Mouse (Mus musculus): ENCODE results near the gene Ets1. TPM values are rescaled to one million over a fixed set of nuclear protein-coding genes. Genes with fewer than 3 reads are reported as not detected.

Ets1 gene
- polyA plus RNA-seq, 1 experiment: 13.2 TPM

- no peaks in the 10 kb centered on the region for H3K4me1 ChIP-seq (ENCODE audit: control insufficient read depth, insufficient read depth, low read length)
- H3K4me3 ChIP-seq (ENCODE audit: low read depth, low read length): no peak overlapping the region
- TF ChIP-seq EP300 (IDR thresholded peaks at IDR 0.05; ENCODE audit: insufficient read depth, low read depth, low read length): no peak
- TF ChIP-seq POLR2A (IDR thresholded peaks at IDR 0.05; ENCODE audit: insufficient read depth, low read length): no peak
- no peak for TF ChIP-seq CTCF (IDR thresholded peaks at IDR 0.05; ENCODE audit: low read depth, low read length)
- H3K27me3 ChIP-seq (ENCODE audit: control insufficient read depth, insufficient read depth, low read length, poor library complexity, severe bottlenecking): no peaks in the 10 kb centered on the region
- H3K9ac ChIP-seq (ENCODE audit: low read depth, poor library complexity, severe bottlenecking): no peak overlapping the region
- no peaks in the 10 kb centered on the region for H3K9me3 ChIP-seq (replicated peaks; ENCODE audit: control insufficient read depth, insufficient read depth, low read length, poor library complexity, severe bottlenecking)
- H3K27ac ChIP-seq (ENCODE audit: insufficient read depth, low read length): no peak overlapping the region
- H3K36me3 ChIP-seq (ENCODE audit: control insufficient read depth, insufficient read depth, low read length, poor library complexity, severe bottlenecking): no peaks in the 10 kb centered on the region
Measured at GRCm38 (mm10) chr9:32713106-32713505, 77.1 kb downstream of the Ets1 start.

GRCm38 (mm10) chr9:32713790-32714189 is 77.8 kb downstream of the Ets1 start:
- no peak overlapping the region for H3K4me3 ChIP-seq (ENCODE audit: low read depth, low read length)
- H3K27ac ChIP-seq (ENCODE audit: insufficient read depth, low read length): no peak overlapping the region
- no peaks in the 10 kb centered on the region for H3K36me3 ChIP-seq (ENCODE audit: control insufficient read depth, insufficient read depth, low read length, poor library complexity, severe bottlenecking)
- no peaks in the 10 kb centered on the region for H3K9me3 ChIP-seq (replicated peaks; ENCODE audit: control insufficient read depth, insufficient read depth, low read length, poor library complexity, severe bottlenecking)
- H3K9ac ChIP-seq (ENCODE audit: low read depth, poor library complexity, severe bottlenecking): no peak overlapping the region
- no peaks in the 10 kb centered on the region for H3K4me1 ChIP-seq (ENCODE audit: control insufficient read depth, insufficient read depth, low read length)
- TF ChIP-seq CTCF (IDR thresholded peaks at IDR 0.05; ENCODE audit: low read depth, low read length): no peak
- TF ChIP-seq EP300 (IDR thresholded peaks at IDR 0.05; ENCODE audit: insufficient read depth, low read depth, low read length): no peak
- TF ChIP-seq POLR2A (IDR thresholded peaks at IDR 0.05; ENCODE audit: insufficient read depth, low read length): no peak
- H3K27me3 ChIP-seq (ENCODE audit: control insufficient read depth, insufficient read depth, low read length, poor library complexity, severe bottlenecking): no peaks in the 10 kb centered on the region

- Histone ChIP-seq H3K4me3 (ENCODE audit: low read depth, low read length) (no peak overlapping the region), H3K27me3 (ENCODE audit: control insufficient read depth, insufficient read depth, low read length, poor library complexity, severe bottlenecking) (no peaks in the 10 kb centered on the region), H3K27ac (ENCODE audit: insufficient read depth, low read length) (no peak overlapping the region), H3K36me3 (ENCODE audit: control insufficient read depth, insufficient read depth, low read length, poor library complexity, severe bottlenecking) (no peaks in the 10 kb centered on the region), H3K9me3 (replicated peaks; ENCODE audit: control insufficient read depth, insufficient read depth, low read length, poor library complexity, severe bottlenecking) (no peaks in the 10 kb centered on the region), H3K4me1 (ENCODE audit: control insufficient read depth, insufficient read depth, low read length) (no peaks in the 10 kb centered on the region), H3K9ac (ENCODE audit: low read depth, poor library complexity, severe bottlenecking) (no peak overlapping the region)
- no peak for TF ChIP-seq CTCF (IDR thresholded peaks at IDR 0.05; ENCODE audit: low read depth, low read length)
- no peak for TF ChIP-seq POLR2A (IDR thresholded peaks at IDR 0.05; ENCODE audit: insufficient read depth, low read length)
Measured at GRCm38 (mm10) chr9:32714487-32714886, 78.5 kb downstream of the Ets1 start.

- Histone ChIP-seq H3K4me3 (ENCODE audit: low read depth, low read length) (no peak overlapping the region), H3K9me3 (replicated peaks; ENCODE audit: control insufficient read depth, insufficient read depth, low read length, poor library complexity, severe bottlenecking) (no peaks in the 10 kb centered on the region), H3K36me3 (ENCODE audit: control insufficient read depth, insufficient read depth, low read length, poor library complexity, severe bottlenecking) (no peaks in the 10 kb centered on the region), H3K4me1 (ENCODE audit: control insufficient read depth, insufficient read depth, low read length) (no peaks in the 10 kb centered on the region), H3K27me3 (ENCODE audit: control insufficient read depth, insufficient read depth, low read length, poor library complexity, severe bottlenecking) (no peaks in the 10 kb centered on the region), H3K27ac (ENCODE audit: insufficient read depth, low read length) (no peak overlapping the region), H3K9ac (ENCODE audit: low read depth, poor library complexity, severe bottlenecking) (no peak overlapping the region)
- TF ChIP-seq EP300 (IDR thresholded peaks at IDR 0.05; ENCODE audit: insufficient read depth, low read depth, low read length) (no peak), CTCF (IDR thresholded peaks at IDR 0.05; ENCODE audit: low read depth, low read length) (no peak), POLR2A (IDR thresholded peaks at IDR 0.05; ENCODE audit: insufficient read depth, low read length) (no peak)
Measured at GRCm38 (mm10) chr9:32715806-32716466, 79.9 kb downstream of the Ets1 start.

- H3K4me3 ChIP-seq (ENCODE audit: low read depth, low read length): no peak overlapping the region
- no peak overlapping the region for H3K27ac ChIP-seq (ENCODE audit: insufficient read depth, low read length)
- H3K4me1 ChIP-seq (ENCODE audit: control insufficient read depth, insufficient read depth, low read length): no peaks in the 10 kb centered on the region
- no peaks in the 10 kb centered on the region for H3K36me3 ChIP-seq (ENCODE audit: control insufficient read depth, insufficient read depth, low read length, poor library complexity, severe bottlenecking)
- no peaks in the 10 kb centered on the region for H3K27me3 ChIP-seq (ENCODE audit: control insufficient read depth, insufficient read depth, low read length, poor library complexity, severe bottlenecking)
- H3K9ac ChIP-seq (ENCODE audit: low read depth, poor library complexity, severe bottlenecking): no peak overlapping the region
- no peaks in the 10 kb centered on the region for H3K9me3 ChIP-seq (replicated peaks; ENCODE audit: control insufficient read depth, insufficient read depth, low read length, poor library complexity, severe bottlenecking)
- no peak for TF ChIP-seq POLR2A (IDR thresholded peaks at IDR 0.05; ENCODE audit: insufficient read depth, low read length)
- TF ChIP-seq EP300 (IDR thresholded peaks at IDR 0.05; ENCODE audit: insufficient read depth, low read depth, low read length): no peak
- no peak for TF ChIP-seq CTCF (IDR thresholded peaks at IDR 0.05; ENCODE audit: low read depth, low read length)
Measured at GRCm38 (mm10) chr9:32717268-32717920, 81.4 kb downstream of the Ets1 start.

All from ES-Bruce4 (cell line).